Mouse (Mus musculus) kidney, adult 2 months (tissue): ENCODE measurements around the gene Sesn3.

Experiments used
- CTCF ChIP-seq: fragments of 200-500 bp; conservative IDR thresholded peaks from 2 replicates; pipeline ENCODE4 v1.5.1; 2011; ENCODE audit warnings: low read depth, mild to moderate bottlenecking, control low read depth, low read length, moderate library complexity, mixed read lengths; ENCODE audit not compliant: insufficient read depth, insufficient read length
- POLR2A ChIP-seq: fragments of 200-500 bp; IDR thresholded peaks from one replicate; pipeline ENCODE4 v1.6.1; 2011; ENCODE audit warnings: low read depth, low read length, control low read depth

- no peak for TF ChIP-seq CTCF
- no peak for TF ChIP-seq POLR2A
These were observed 63.8 kb downstream of the Sesn3 start for GRCm38 (mm10) chr9:14338701-14339100.
